Mouse (Mus musculus): ENCODE results near the gene Nobox.

Nobox gene

DNA sequence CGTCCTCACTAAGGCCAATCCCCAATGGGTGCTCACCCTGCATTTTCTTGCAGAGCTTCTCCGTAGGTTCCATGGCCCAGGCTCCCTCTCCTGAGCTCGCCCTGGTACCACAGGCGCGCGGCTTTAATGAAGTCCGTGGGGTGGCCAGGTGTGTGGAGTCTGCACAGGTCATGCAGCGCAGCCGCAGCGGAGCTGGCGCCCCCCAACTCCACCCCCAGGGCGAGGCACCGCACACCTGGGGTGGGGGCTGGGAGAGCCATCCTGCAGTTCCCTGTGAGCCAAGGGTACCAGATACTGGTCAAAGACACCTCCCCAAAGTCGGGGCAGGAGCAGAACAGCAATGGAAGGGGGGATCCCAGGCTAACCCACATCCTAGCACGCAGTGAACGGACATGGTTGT is at the start of gene Nobox:
Gene Nobox (minus strand): TSS at position 101 of the 400 bp plus-strand sequence.
- no peak for DNase-seq (ENCODE audit: low spot score in 2 of 2)

DNA sequence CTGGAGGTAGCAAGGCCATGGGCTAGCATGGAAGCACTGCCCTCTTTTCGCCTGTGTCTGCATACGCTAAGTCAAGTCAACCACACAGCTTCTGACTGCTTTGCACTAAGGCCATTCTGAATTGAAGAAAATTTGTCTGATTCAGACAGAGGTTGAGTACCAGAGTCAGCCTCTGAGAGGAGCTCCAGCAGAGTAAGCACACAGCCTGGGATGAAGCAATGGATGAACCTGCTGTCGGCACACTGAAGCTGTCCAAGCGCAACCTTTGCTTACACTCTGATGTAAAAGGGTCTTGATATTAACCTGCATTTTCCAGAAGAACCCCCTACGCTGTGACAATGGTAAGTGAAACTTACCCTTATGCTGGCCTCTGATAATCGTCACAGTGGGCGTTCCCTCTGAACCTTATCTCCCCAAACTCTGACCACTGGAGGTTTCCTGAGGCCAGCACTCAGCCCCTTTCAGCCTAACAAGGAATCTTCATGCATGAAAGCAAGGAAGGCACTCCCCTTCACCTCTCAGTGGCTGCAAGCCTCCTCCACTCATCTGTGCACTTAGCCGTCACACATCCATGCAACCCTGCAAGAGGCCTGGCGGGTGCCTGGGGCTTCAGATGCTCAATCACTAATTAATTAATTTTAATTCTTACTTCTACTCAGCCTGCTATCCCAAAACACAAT is 45.3 kb upstream of the Nobox start:
- no peak for DNase-seq (ENCODE audit: low spot score in 2 of 2)

DNA sequence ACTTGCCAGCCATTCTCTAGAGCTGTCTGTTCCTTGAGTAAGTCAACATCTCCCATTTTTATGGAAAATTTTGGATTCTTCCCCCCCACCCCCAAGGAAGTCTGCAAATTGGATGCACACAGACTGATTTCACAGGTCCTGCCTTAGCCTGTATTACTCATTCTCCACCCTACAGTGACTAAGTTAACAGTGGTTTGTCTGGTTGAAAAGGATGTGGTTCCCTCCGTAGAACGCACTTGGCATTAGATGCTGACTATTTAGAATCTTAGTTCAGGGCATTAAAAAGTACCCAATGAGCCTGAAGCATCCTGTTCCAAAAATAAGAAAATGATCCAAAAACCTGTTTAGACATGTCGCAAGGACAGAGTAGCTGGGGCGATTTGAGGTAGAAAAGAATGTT is 44.1 kb upstream of the Nobox start:
- no peak for DNase-seq (ENCODE audit: low spot score in 2 of 2)

DNA sequence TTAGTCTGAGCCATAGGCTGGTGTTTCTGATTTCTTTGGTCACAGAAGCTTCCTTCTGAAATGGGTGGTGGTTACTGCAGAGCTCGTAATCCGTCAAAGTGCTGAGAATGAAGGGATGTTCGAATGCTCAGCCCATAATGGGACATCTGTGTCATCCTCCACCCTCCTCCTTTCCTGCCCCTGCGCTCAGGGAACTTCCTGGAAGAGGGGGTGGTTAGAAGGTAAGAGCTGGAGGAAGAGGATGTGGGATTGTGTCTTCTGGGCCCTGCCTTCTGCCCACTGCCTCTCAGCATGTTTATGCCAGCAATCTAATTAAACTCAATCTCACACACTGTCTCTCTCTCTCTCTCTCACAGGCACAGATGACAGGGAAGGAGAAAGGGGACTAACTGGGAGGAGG is 39.7 kb upstream of the Nobox start:
- no peak for DNase-seq (ENCODE audit: low spot score in 2 of 2)

DNA sequence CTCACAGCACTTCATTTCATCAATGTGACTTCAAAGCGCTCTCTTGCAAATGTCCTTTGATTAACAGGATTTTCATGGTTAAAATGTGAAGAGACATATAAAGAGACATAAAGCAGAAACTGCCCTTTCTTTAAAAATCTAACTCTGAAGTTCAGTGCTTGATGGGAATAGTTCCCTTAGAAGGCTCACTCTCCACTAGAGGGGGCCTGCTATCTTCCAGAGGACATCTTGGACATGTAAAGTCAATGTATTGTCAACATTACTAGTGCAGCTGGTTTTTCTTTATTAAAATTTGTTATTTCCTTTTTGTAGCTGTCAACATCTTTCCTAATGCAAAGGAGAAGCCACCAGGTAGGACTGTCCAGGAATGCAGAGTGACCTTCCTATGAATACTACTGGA is 38.3 kb upstream of the Nobox start:
- DNase-seq (ENCODE audit: low spot score in 2 of 2) = no peak

DNA sequence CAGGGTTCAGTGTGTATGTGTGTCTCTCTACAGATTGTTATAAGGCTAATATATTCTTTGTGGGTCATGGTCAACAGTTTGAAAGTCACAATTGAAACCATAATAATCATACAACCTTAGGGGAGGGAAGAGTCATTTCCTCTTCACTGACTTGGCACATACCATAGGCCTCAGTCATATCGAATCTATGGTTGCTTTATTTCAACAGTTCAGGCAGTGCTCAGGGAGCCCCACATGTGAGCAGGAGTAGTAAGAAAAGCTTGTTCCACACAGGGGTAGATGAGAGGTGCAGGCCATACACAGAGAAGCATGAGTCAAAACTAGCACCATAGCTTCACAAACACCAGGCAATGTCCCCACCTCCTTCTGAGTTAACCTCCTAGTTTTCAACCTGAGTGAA is 33.7 kb upstream of the Nobox start:
- no peak for DNase-seq (ENCODE audit: low spot score in 2 of 2)

DNA sequence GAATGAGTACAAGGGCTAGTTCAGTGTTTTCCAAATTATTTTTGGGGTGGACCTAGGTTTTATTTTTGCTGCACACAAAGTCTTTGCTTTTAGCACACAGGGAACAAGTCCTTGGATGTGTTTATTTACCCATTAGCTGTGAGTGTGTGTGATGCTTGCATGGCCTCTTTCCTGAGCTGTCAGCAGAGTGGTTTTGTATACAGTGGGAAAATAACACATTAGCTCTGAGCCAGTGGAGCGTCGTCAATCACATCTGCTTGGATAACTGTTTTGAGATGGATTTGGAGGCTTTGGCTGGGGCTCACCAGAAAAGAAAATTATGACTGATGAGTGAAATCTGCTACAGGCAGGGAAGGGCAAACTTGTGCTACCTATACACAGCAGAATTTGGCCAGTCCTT is 33.0 kb upstream of the Nobox start:
- no peak for DNase-seq (ENCODE audit: low spot score in 2 of 2)

DNA sequence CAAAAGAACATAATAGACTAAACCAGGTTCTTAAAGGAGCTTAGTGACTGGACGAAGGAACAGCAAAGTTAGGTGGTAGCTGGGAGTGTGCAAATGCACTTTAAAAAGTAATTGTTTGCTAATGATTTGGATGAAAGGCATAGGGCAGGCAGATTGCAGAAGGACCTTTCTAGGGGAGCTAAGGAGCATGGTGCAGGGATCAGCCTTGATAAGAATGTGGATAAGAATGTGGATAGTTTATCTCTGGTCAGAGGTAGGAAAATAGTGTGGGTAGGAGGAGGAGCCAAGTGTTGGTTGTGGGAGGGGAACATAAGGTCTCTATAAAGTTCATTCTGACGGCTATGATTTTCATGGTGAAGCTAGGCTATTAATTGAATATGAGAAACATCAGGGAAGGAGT is 29.4 kb upstream of the Nobox start:
- DNase-seq (ENCODE audit: low spot score in 2 of 2) = no peak

DNA sequence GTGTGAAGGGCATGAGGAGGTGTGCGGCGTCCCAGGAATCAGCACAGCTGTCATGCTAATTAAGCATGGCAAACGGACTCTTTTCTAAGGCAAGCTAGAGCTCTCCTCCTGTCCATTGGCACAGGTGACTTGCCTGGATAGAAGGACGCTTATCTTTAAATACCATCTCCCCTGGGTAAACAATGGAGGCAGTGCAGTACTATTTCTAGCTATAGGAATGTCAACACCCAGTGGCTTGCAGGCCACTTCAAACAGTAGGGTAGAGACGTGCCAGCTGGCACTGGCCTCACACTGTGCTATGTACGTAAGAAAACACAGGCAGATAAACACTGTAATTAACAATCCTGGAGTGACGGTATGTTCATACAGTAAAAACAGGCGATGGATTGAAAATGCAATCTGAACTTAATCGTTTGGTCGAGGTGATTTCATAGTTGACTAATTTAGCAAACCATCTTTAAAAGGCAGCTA is 28.2 kb upstream of the Nobox start:
- no peak for DNase-seq (ENCODE audit: low spot score in 2 of 2)

DNA sequence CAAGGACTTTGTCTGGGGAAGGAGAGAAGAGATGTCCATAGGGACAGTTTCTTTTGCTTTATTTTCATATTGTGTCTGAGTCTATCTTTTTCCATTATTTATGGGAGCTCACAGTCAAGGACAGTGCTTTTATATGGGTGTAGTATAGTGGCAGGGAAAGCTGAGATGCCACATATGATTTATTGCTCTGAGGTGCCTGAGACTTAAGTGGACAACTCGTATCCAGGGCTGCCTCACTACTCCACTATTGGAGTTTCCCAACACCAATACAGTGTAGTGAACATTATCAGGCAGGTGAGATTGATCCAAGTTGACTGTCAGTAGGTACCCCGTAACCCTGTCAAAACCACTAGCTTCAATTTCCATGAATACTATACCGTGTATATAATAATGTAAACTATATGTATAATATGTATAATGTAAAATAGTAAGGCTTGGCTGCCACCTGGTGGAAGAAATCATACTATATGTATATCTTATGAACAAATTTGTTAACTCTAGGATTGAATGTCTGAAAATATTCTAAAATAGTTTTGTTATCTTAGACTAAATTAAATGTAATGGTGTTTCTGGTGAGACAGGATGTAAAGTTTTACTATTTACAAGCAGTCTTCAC is 26.4 kb upstream of the Nobox start:
- DNase-seq (ENCODE audit: low spot score in 2 of 2) = no peak

DNA sequence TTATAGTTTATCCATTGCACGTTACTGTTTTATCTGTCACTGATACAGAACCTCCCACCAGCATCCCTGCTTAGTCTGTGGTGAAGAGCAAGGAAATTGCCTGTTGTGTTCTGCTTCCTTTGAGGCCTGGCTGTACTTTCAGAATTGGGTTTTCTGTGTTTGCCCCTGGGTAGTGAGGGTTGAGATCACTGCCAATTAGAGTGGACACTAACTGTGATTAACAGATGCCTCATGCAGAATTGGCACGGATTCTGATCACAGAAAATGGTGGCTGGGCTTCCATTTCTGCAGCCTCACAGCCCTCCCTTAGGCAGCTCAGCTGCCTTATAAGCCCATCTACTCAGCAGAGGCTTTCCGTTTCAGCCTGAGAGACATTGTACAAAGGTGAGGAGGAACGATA is 24.1 kb upstream of the Nobox start:
- no peak for DNase-seq (ENCODE audit: low spot score in 2 of 2)

DNA sequence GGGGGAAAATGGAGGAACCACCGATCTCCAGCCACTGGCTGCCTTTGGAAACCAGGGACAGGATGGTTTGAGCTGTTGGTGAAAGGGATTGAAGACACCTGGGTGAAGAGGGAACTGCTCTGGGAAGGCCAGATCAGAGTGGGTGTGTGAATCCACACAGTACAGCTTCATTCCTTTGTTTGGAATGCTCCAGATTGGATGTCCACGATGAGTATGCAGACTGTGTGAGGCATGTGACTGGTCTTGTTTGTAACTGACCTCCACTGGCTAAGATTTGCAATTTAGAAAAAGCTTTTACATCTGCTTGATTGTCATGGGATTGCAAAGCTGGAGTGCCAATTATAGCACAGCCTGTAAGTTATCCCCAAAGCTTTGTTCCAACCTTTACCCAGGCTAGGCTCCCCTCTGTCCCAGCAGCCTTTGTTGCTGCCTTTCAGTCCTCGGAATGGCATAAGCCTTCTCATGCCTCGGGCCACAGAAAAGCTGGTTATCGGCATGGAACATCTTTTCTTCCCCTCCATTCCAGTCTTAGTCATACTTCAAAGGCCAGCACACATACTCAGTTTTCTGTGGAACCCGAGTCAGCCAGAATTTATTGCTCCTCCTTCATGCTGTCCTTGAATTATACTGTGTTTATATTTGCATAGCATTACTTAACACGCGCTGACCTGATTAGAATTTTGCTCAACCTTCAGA is 3.8 kb upstream of the Nobox start:
- DNase-seq (ENCODE audit: low spot score in 2 of 2) = no peak

DNA sequence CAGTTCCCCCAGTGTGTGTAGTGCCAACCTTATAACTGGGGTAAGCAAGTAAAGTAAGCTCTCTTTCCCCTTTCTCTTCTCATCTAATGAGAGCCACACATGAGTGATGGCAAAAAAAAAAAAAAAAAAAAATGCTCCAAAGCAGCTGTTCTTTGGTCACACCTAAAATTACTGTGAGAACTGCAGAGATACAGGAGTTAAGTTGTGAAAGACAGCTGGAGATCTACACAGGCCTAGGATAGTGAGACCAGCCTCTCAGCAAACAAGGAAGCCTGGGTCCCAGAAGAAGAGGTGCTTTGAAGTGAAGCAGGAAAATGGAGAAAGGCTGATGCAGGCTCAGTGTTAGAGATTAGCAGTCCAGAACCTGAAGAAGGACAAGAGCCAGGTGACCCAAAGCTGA is 3.2 kb upstream of the Nobox start:
- no peak for DNase-seq (ENCODE audit: low spot score in 2 of 2)

DNA sequence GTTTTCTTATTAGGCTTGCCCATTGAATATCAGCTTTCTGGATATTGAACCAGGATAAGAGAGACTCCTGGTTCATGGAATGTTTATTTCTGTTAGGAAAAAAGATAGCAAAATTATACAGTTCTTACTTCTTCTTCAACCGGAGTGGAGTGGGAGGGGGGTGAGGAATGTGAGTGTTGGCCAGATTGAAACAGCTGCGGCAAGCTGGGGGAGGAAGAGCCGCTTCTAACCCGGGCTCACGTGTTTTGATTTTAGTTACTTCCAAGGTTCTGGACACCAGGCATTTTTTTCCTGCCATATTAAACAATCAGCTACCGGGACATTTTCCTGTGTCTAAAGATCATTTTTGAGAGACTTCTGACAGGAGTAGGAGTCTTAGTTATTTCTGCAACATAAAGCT is 717 bp upstream of the Nobox start:
- DNase-seq (ENCODE audit: low spot score in 2 of 2) = no peak

DNA sequence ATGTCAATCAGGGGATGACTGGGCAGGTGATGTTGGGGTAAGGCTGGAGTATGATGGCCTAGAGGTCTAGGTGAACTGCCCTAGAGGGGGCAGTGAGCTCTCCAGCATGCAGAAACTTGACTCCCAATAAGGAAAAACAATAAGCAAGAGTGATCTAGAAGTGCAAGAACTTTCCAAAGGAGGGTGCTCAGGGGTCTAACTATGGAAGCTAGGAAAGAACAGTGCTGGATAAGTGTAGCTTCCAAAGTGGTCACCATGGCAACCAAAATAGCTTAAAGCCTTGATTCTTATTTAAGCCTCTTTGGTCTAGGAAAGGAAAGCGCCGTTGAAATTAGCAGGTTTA is 11.9 kb downstream of the Nobox start:
- no peak for DNase-seq (ENCODE audit: low spot score in 2 of 2)

DNA sequence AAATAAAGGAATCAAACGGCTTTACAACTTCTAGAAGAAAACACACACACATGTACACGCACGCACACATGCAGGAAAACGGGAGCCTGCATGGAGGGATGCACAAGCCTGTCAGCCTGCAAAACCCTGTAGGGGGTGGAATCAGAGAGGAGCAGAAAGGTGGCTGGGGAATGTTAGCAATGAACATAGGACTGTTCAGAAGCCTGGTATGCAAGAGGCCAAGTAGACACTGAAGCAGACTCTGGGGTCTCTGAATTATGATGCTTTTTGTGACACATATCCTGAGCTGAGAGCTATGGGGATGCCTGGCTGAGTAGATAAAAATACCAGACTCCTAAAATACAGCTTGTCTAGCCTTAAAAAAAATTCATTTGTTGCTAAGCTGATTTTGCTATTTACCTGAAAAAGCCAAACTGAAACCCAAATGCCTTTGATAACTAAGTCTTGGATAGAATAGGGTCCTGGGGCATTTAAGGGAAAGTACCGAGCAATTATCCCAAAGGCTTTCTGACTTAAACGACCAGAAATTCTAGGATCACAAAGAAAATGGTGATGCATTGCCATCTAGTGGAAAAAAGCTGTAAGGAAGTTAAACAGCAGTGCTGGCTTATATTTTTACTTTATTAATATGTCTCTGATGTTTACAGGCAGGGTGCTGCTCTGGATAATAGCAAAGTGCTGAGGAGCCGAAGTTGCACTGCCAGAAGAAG is 12.4 kb downstream of the Nobox start:
- DNase-seq (ENCODE audit: low spot score in 2 of 2) = no peak

DNA sequence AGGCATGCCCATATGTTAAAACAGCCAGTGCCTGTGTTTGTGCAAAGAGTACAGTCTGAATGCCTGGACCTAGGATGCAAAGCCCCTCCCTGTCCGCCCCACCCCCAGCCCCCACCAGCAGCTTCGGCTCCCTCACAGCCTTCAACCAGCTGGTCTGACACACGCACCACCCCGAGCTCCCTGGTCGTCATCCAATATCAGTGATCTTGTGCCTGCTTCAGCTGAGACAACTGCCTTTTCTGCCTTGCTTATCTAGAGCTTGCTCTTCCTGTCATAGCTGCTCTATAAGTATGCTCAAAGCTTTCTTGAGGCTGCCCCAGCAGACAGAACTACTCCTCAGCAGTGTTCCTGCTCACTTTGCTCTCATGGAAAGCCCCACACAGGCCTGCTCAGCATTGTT is 13.4 kb downstream of the Nobox start:
- no peak for DNase-seq (ENCODE audit: low spot score in 2 of 2)

DNA sequence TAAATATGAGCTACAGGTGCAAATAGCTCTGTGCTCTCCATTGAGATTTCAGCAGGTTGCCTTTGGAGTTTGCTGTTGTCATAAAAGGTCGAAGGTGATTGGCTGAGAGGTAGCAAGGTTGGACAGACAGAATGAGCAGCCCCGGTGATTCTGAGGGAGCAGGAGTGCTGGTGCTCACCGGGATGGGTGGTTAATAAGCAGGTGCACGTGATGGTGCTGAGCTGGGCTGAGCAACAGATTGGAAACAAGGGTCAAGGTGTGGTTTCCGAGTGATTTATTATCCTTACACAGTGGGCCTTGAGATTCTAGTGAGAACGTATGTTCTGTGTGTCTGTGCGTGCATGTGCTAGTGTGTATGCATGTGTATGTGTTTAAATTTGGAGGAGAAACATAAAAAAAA is 16.2 kb downstream of the Nobox start:
- no peak for DNase-seq (ENCODE audit: low spot score in 2 of 2)

DNA sequence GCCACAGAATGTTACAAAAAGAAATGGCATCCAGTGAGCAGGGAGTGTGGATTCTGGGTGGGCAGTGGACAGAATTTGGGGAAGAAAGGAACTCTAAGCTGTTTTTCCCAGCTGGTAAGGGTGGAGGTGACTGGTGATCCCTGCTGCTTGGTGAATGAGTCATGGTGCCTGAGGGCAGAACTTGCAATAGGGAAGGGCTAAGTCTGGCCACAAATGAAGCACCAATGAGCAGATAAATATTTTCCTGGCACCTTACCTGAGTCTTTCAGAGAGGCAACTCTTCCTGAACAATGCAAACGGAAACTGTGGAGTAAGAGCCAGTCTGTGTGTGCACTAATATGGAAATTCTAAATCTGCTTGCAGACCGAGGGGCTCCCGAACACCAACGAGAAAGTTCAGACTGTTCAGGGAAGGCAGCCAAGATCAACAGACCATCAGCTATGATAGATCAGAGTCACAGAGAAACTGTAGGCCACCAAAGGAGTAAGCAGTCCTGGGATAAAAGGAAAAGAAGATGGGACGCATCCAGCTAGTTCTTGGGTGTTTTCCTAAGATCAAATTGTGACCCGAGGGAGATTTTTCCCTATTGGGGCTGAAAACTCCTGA is 16.8 kb downstream of the Nobox start:
- DNase-seq (ENCODE audit: low spot score in 2 of 2) = no peak

DNA sequence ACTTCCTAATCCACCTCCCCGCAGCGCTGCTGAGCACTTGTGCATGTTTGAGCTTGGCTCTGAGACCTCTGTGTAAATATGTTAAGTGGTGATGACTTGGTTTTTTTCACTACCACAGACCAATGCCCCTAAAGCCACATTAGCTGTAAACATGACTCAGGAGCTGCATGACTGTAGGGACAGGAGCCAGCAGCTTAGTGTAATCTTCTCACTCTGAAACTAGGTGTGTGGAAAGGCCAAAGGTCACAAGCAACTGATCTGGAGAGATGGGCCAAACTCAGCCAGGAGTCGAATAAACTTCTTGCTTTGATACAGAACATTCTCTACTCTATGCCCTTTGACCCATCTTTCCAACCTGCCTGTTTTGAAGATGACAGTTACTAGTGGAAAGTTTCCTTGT is 17.3 kb downstream of the Nobox start:
- no peak for DNase-seq (ENCODE audit: low spot score in 2 of 2)

DNA sequence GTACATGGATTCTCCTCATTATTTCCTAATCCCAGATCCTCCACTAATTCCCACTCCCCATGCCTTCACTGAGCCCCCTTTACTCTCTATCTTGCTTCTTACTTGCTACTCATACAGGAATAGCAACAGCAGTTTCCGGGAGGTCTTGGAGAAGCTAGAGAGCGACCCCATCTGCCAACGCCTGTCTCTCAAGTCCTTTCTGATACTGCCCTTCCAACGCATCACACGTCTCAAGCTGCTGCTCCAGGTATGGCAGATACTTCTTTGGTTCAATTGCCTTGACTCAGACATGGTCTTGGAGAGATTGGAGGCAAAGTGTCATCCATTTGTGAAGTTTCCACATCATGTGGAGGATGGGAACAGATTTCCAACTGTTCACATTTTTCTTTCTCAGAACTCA is 28.9 kb downstream of the Nobox start:
- DNase-seq (ENCODE audit: low spot score in 2 of 2) = no peak

DNA sequence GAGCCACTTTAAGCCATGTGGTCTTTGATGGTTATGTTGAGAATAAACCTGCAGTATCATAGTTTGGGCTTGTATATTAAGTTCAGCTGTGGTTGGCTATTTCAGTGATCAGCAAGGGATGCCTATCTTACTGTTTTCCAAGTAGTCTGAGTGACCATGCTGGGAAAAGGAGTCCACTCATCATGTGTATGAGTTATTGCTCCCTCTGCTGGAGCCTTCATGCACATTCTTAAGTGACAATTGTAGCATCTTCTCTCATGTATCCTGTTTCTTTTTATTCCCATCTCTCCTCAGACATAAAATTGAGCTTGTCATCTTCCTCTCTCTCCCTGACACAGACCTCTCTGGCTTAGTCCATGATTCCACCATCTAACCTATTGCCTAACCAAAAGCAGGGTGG is 31.1 kb downstream of the Nobox start:
- DNase-seq (ENCODE audit: low spot score in 2 of 2) = no peak
